ENCODE assay signal across 10 mouse cellular contexts in the genomic region with DNA sequence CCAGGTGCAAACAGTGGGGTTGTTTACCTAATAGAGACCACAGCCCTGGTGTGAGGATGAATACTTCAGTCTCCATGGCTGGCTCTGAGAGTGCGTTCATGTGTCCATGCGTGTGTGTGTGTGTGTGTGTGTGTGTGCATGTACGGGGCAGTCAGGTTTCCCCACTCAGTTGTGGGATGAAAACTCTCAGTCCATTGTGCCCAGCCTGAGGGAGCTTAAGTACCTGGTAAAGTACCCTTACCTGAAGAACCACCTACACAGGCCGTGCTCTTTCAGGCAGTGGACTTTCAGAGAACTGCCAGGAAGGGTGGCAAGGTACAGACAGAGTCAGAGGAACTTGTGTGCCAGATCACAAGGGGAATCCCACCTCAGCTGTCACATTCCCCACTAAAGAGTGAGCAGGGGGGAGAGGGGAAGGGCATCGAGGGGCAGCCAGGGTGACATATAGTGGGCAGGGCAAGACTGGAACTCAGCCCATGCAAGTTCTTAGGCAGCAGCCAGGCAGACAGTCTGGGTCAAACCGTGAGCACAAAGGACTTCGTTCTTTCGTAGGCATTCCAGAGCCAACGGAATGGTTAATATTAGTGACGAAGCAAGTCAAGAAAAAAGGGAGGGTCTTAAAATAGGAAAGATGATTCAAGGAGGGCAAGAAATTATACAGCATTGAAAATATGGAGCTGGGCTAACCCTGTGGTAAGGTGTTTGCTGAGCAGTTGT. TPM values are rescaled to one million over a fixed set of nuclear protein-coding genes. Genes with fewer than 3 reads are reported as not detected.
"Had no signal": no experiment of that assay in that cellular context is flagged by ENCODE, and none has a peak within 500 bp of the region (broad histone marks: within the 10 kb centered on the region; RNA-seq: fewer than 3 reads in every experiment).

No protein-coding gene starts in this region.

- DNase-seq: lung, adult 2 months had no signal

- H3K27ac ChIP-seq: intestine, embryonic 15.5 days; kidney, postnatal 0 days; limb, embryonic 10.5 days; liver, embryonic 14.5 days; macrophage; midbrain, embryonic 12.5 days; stomach, postnatal 0 days had no signal

- H3K4me3 ChIP-seq: intestine, embryonic 15.5 days; left cerebral cortex, adult 2 months; limb, embryonic 10.5 days; midbrain, embryonic 12.5 days had no signal

- H3K4me2 ChIP-seq: intestine, embryonic 15.5 days; midbrain, embryonic 12.5 days had no signal

- H3K36me3 ChIP-seq: midbrain, embryonic 12.5 days had no signal

- H3K27me3 ChIP-seq: intestine, embryonic 15.5 days had no signal

- H3K9ac ChIP-seq: intestine, embryonic 15.5 days; liver, embryonic 14.5 days; midbrain, embryonic 12.5 days had no signal

- H3K9me3 ChIP-seq: intestine, embryonic 15.5 days; limb, embryonic 10.5 days; midbrain, embryonic 12.5 days had no signal

- ATAC-seq: intestine, embryonic 15.5 days had no signal

RNA-seq across cellular contexts. Expression of a gene that starts 18.0 kb away (rescaled TPM):
- polyA plus RNA-seq: macrophage had no signal

RNA-seq across cellular contexts. Expression of a gene that starts 20.0 kb away (rescaled TPM):
- total RNA-seq: megakaryocyte-erythroid progenitor cell, adult 5-6 weeks had no signal
- polyA plus RNA-seq: macrophage had no signal

RNA-seq across cellular contexts. Expression of a gene that starts 31.0 kb away (rescaled TPM):
- total RNA-seq: megakaryocyte-erythroid progenitor cell, adult 5-6 weeks had no signal
